Mouse (Mus musculus) stomach, embryonic 14.5 days (tissue): ENCODE data around the gene Nipsnap1. TPM values are rescaled to one million over a fixed set of nuclear protein-coding genes. Genes with fewer than 3 reads are reported as not detected.
A peak's percentile ranks its signal among the peaks of the same experiment; 100 is the strongest.

Experiments
- ATAC-seq: fragments of 200-750 bp; cut with Nextera tagmentation; 2 replicates; pipeline ENCODE4 v1.8.0; 2017; ENCODE audit warnings: low read depth, moderate TSS enrichment; ENCODE audit not compliant: insufficient number of reproducible peaks, insufficient read depth, low FRiP score
- H3K27ac ChIP-seq: fragments of 300-500 bp; sonication (generic); 2 replicates; pipeline ENCODE4 v1.5.1; 2014; ENCODE audit warnings: mild to moderate bottlenecking, low read length, moderate library complexity, mixed read lengths
- H3K27me3 ChIP-seq: fragments of 300-500 bp; sonication (generic); 2 replicates; pipeline ENCODE4 v1.6.1; 2014; ENCODE audit warnings: low read length, control low read depth, mixed read lengths; ENCODE audit not compliant: control insufficient read depth, insufficient read depth
- H3K36me3 ChIP-seq: fragments of 300-500 bp; sonication (generic); 2 replicates; pipeline ENCODE4 v1.6.1; 2014; ENCODE audit warnings: mild to moderate bottlenecking, control low read depth, low read length, moderate library complexity, mixed read lengths; ENCODE audit not compliant: control insufficient read depth, insufficient read depth
- H3K4me1 ChIP-seq: fragments of 300-500 bp; sonication (generic); 2 replicates; pipeline ENCODE4 v1.6.1; 2014; ENCODE audit warnings: low read length, control low read depth, mixed read lengths; ENCODE audit not compliant: control insufficient read depth, insufficient read depth
- H3K4me2 ChIP-seq: fragments of 300-500 bp; sonication (generic); replicated peaks from 2 replicates; pipeline ENCODE4 v1.6.1; 2014; ENCODE audit warnings: low read depth, low read length, control low read depth
- H3K4me3 ChIP-seq: fragments of 300-500 bp; sonication (generic); 2 replicates; pipeline ENCODE4 v1.5.1; 2014; ENCODE audit warnings: low read depth, low read length, control low read depth
- H3K9ac ChIP-seq: fragments of 300-500 bp; sonication (generic); replicated peaks from 2 replicates; pipeline ENCODE4 v1.6.1; 2014; ENCODE audit warnings: low read depth, mild to moderate bottlenecking, control low read depth, low read length, moderate library complexity, mixed read lengths
- H3K9me3 ChIP-seq: fragments of 300-500 bp; sonication (generic); 2 replicates; pipeline ENCODE4 v1.6.1; 2016; ENCODE audit warnings: low read depth, low read length, control low read depth; ENCODE audit not compliant: control insufficient read depth
- WGBS: fragments of 180-500 bp; shearing (Covaris S2); extraction: QIAGEN DNeasy Blood & Tissue Kit; methylation state at CpG from one replicate; pipeline ENCODE4 v1.1.7; 2014; 5-methylcytosine and 5-hydroxymethylcytosine counted together
- polyA plus RNA-seq: library from polyadenylated mRNA; unstranded; fragments of >200 nt; fragmentation: Nextera tagmentation; extraction: Ambion mirVana; gene quantifications from 2 replicates; pipeline ENCODE4 v1.2.1, GENCODE M21; 2014

The Nipsnap1 gene
- polyA plus RNA-seq, 1 experiment from 2014 or later, result 62.4 TPM

DNA sequence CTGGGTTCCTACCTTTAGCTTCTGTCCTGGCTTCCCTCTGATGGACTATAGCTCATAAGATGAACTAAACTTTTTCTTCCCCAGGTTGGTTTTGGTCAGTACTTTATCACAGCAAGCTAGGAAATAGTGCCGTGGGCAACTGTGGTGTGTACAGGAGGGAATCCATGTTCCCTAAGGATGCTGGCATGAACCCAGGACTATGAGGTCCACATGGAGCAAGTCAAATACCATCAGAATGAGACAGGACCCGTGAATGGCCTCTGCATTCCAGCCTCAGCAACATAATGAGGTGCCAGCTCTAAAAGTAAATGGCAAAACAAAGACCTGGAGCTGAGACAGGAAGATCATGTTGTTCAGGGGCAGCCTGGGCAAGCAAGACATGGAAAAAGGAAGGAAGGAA lies 15.3 kb upstream of the Nipsnap1 start:
- H3K36me3 ChIP-seq, result no peaks in the 10 kb centered on the region
- no peaks in the 10 kb centered on the region for H3K9me3 ChIP-seq
- no peak for ATAC-seq
- no peak overlapping the region for H3K4me3 ChIP-seq
- H3K4me1 ChIP-seq, result no peaks in the 10 kb centered on the region
- H3K4me2 ChIP-seq, result no peak overlapping the region
- H3K27ac ChIP-seq, result no peak overlapping the region
- WGBS, result 62% methylated on average over 2 of the region's 2 CpGs
- H3K27me3 ChIP-seq, result no peaks in the 10 kb centered on the region
- no peak overlapping the region for H3K9ac ChIP-seq

DNA sequence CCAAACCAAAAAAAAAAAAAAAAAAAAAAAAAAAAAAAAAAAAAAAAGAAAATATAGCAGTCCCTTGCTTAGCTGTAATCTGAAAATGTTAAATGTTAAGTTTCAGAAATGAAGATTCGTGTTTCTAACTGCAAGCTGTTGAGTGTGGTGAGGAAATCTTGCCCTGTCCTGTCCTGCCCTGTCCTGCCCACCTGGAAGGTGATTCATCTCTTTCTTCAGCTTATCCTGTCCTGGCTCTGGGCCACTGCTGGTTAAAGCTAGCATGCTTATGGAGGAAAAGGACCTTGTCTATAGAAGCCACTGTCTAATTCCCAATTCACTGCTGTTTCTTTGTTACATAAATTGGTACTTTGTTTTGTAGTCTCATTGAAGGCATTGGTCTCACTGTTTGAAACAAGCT lies 12.8 kb upstream of the Nipsnap1 start:
- no peak overlapping the region for H3K9ac ChIP-seq
- H3K27me3 ChIP-seq, result no peaks in the 10 kb centered on the region
- no peak overlapping the region for H3K4me2 ChIP-seq
- no peaks in the 10 kb centered on the region for H3K36me3 ChIP-seq
- no peak for ATAC-seq
- H3K4me1 ChIP-seq, result no peaks in the 10 kb centered on the region
- WGBS, result 50% methylated on average over 1 of the region's 1 CpGs
- H3K4me3 ChIP-seq, result no peak overlapping the region
- no peaks in the 10 kb centered on the region for H3K9me3 ChIP-seq
- H3K27ac ChIP-seq, result no peak overlapping the region

DNA sequence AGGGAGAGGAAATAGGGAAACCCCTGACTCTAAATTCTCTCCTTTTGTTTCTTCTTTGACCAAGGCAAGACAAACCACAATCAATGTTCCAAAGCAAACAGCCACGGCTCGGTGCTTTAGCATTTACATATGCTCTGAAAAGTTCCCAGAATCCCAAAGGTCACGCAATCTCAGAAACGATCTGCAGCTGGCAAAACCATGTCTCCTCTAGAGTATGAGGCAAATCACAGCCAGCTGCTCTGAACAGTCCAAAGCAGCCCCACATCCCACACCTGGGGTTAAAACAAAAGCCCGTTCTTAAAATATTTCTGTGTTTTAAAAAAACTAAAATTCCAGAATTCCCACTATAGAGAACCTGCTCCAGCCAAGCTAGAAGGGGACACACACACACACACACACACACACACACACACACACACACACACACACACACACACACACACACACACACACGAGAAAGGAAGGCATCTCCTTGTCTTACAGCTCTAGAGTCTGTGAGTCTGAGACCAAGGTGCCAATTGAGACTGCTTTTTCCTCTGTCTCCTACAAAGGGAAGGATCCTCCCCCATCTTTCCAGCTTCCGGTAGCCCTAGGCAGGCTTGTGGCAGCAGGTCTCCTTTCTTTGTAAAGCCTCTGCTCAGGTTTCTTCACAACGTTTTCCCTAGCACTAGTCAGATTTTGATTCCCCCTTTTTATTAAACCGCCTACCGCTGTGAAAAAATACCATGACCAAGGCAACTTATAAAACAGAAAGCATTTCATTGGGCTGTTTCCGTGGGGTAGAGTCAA lies 11.7 kb upstream of the Nipsnap1 start:
- ATAC-seq, result no peak
- Histone ChIP-seq H3K27ac (no peak overlapping the region), H3K27me3 (no peaks in the 10 kb centered on the region), H3K4me2 (no peak overlapping the region), H3K4me3 (no peak overlapping the region), H3K4me1 (no peaks in the 10 kb centered on the region), H3K9ac (no peak overlapping the region), H3K9me3 (no peaks in the 10 kb centered on the region), H3K36me3 (no peaks in the 10 kb centered on the region)
- WGBS, result 40% methylated on average over 11 of the region's 11 CpGs

DNA sequence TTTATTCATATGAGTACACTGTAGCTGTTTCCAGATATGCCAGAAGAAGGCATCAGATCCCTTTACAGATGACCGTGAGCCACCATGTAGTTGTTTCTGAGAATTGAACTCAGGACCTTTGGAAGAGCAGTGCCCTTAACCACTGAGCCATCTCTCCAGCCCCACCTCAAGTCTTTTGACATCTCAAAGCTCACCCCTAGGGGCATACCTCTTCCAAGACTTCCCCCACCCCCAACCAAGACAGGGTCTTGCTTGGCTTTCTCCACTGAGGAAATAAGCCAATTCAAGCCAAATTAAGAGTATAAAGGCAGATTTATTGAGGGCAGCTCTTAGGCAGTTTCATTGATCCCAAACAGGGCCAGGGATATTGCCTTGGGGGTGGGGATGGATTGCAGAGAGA lies 11.0 kb upstream of the Nipsnap1 start:
- H3K36me3 ChIP-seq, result no peaks in the 10 kb centered on the region
- no peak overlapping the region for H3K4me2 ChIP-seq
- no peak overlapping the region for H3K27ac ChIP-seq
- 92% methylated on average over 1 of the region's 1 CpGs for WGBS
- H3K27me3 ChIP-seq, result no peaks in the 10 kb centered on the region
- no peaks in the 10 kb centered on the region for H3K4me1 ChIP-seq
- no peak overlapping the region for H3K4me3 ChIP-seq
- no peak overlapping the region for H3K9ac ChIP-seq
- H3K9me3 ChIP-seq, result no peaks in the 10 kb centered on the region
- no peak for ATAC-seq

DNA sequence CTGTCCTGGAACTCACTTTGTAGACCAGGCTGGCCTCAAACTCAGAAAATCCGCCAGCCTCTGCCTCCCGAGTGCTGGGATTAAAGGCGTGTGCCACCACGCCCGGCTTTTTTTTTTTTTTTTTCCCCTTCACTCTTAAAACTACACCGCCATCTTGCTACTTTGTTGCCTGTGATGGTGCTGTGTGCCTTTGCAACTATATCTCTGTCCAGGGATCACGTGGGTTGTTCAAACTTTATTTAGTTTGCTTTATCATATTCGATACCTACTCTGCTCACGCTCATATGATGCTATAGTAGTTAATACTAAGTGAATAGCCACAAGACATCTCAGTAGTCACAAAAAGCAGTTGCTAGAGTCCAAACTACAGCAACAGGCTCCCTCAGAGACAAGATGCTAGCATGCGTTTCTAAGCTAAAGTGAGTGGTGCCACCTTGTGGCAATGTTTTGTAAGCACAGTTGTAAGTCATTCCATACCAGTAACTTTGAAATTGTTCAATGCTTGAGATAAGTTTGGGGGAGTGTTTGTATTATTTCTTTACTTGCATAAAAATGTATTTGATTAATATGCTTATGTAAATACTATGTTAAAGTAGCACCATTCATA lies 8.0 kb upstream of the Nipsnap1 start:
- Histone ChIP-seq H3K27me3 (no peaks in the 10 kb centered on the region), H3K9ac (no peak overlapping the region), H3K4me1 (no peaks in the 10 kb centered on the region), H3K36me3 (no peaks in the 10 kb centered on the region), H3K4me3 (no peak overlapping the region), H3K27ac (no peak overlapping the region), H3K9me3 (no peaks in the 10 kb centered on the region), H3K4me2 (no peak overlapping the region)
- no peak for ATAC-seq
- WGBS, result 36% methylated on average over 10 of the region's 10 CpGs

DNA sequence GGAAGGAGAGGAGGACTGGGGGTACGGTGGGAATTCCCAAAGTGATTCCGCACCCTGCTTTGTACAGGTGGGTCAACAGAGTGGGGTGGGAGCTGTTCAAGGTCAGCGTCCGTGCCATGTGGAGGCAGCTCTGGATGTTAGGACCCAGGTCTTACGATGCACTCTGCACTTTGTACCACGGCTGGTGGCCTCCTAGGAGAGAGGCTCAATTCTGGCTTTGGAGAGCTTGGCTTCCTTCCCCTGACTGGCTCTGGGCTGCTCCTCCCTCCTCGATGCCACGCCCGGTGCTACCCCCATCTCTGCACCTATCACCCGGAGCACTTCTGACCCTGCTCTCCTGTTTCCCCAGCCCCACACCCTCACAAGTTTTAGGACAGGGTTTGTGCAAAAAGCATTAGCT lies 800 bp downstream of the Nipsnap1 start:
- H3K9ac ChIP-seq, result peak overlapping the region; percentile 53; the same call in 1 of the 2 replicates
- no peak for ATAC-seq
- no peaks in the 10 kb centered on the region for H3K9me3 ChIP-seq
- H3K4me1 ChIP-seq, result peaks cover 8% of the 10 kb centered on the region
- H3K4me2 ChIP-seq, result peak overlapping the region; percentile 66
- H3K27me3 ChIP-seq, result no peaks in the 10 kb centered on the region
- H3K36me3 ChIP-seq, result no peaks in the 10 kb centered on the region
- 4% methylated on average over 10 of the region's 10 CpGs for WGBS
- 0 out of 2 replicates have a peak overlapping the region, but pooled peaks have one; percentile 33 for H3K27ac ChIP-seq
- peak overlapping the region; percentile 62 for H3K4me3 ChIP-seq

DNA sequence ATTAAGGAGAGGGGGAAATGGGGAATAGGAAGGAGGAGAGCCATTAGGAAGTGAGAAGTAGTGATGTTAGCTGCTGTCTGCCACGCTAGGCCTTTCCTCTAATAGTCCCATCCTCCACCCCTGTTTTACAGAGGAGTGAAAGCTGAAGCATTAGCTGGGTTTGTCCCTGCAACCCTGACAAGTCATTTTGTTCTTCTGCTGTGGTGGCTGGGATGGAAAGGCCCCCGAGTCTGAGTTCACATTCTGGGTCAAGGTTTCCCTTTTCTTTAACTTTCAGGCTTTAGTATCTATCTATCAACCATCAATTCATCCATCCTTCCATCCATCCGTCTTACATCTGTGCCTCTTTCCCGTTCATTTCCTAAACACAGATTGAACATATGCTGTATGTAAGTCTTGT lies 7.3 kb downstream of the Nipsnap1 start:
- no peak for ATAC-seq
- H3K4me3 ChIP-seq, result no peak overlapping the region
- H3K9ac ChIP-seq, result no peak overlapping the region
- no peaks in the 10 kb centered on the region for H3K36me3 ChIP-seq
- no peaks in the 10 kb centered on the region for H3K27me3 ChIP-seq
- H3K27ac ChIP-seq, result no peak overlapping the region
- H3K4me1 ChIP-seq, result no peaks in the 10 kb centered on the region
- WGBS, result 78% methylated on average over 4 of the region's 4 CpGs
- H3K9me3 ChIP-seq, result no peaks in the 10 kb centered on the region
- no peak overlapping the region for H3K4me2 ChIP-seq

DNA sequence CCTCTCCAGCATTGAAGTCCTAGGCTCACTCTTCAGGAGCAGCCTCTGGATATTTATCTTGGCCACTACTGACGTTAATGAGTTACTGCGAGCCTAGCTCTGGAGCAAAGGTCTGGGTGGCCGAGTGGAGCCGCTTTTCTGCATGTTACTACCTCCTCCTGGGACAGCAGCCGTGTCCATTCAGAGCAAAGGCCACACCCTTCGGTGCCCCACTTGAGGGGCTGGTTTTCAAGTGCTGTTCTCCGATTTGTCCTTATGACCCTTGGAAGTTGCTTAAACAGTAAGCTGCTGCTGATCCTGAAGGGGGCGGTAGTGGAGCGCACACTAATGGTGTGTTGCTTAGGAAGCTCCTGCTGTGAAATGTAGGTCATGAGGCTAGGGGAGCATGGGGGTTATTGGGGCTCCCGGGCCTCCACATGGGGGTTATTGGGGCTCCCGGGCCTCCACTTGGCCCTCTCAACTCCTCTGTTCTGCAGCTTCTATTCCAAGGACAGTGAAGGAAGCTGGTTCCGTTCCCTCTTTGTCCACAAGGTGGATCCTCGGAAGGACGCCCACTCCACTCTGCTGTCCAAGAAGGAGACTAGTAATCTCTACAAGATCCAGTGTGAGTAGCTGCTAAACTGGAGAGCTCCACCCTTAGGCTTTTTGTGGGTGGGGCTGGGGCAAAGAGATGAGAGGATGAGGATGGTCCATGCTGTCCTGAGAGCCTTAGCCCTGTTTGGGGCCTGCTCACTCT lies 9.3 kb downstream of the Nipsnap1 start:
- Histone ChIP-seq H3K4me3 (no peak overlapping the region), H3K9me3 (no peaks in the 10 kb centered on the region), H3K9ac (no peak overlapping the region), H3K4me1 (no peaks in the 10 kb centered on the region), H3K27ac (no peak overlapping the region), H3K36me3 (no peaks in the 10 kb centered on the region; the same call in 1 of the 2 replicates), H3K27me3 (no peaks in the 10 kb centered on the region), H3K4me2 (no peak overlapping the region)
- 41% methylated on average over 14 of the region's 14 CpGs for WGBS
- ATAC-seq, result peak; percentile 84
